Mouse (Mus musculus) liver, adult 2 months (tissue): ENCODE measurements around the gene D6Wsu163e. TPM values are rescaled to one million over a fixed set of nuclear protein-coding genes. Genes with fewer than 3 reads are reported as not detected.

Source experiments
- DNase-seq: peaks from one replicate; pipeline ENCODE4 v3.0.0-alpha.2; 2011; ENCODE audit warnings: low read depth, low spot score; ENCODE audit errors: extremely low read depth
- H3K27ac ChIP-seq: fragments of 200-500 bp; replicated peaks from 2 replicates; pipeline ENCODE4 v1.5.1; 2012; ENCODE audit warnings: low read depth, mild to moderate bottlenecking, control low read depth, inconsistent platforms, low read length; ENCODE audit not compliant: insufficient read depth
- H3K27me3 ChIP-seq: fragments of 200-500 bp; 2 replicates; pipeline ENCODE4 v1.6.1; 2012; ENCODE audit warnings: mild to moderate bottlenecking, moderate library complexity, low read length, inconsistent platforms; ENCODE audit not compliant: control insufficient read depth, insufficient read depth
- H3K36me3 ChIP-seq: fragments of 200-500 bp; 2 replicates; pipeline ENCODE4 v1.6.1; 2012; ENCODE audit warnings: low read length, inconsistent platforms; ENCODE audit not compliant: control insufficient read depth, insufficient read depth
- H3K4me1 ChIP-seq: fragments of 200-500 bp; 2 replicates; pipeline ENCODE4 v1.6.1; 2011; ENCODE audit warnings: low read length; ENCODE audit not compliant: control insufficient read depth, insufficient read depth
- H3K4me3 ChIP-seq: fragments of 200-500 bp; 2 replicates; pipeline ENCODE4 v1.5.1; 2011; ENCODE audit warnings: low read depth, mild to moderate bottlenecking, control low read depth, low read length, moderate library complexity; ENCODE audit not compliant: insufficient read depth
- H3K79me2 ChIP-seq: fragments of 200-500 bp; 2 replicates; pipeline ENCODE4 v1.6.1; 2012; ENCODE audit warnings: inconsistent platforms, mild to moderate bottlenecking, low read length, moderate library complexity; ENCODE audit not compliant: control insufficient read depth, insufficient read depth
- H3K9ac ChIP-seq: fragments of 200-500 bp; 2 replicates; pipeline ENCODE4 v1.6.1; 2012; ENCODE audit warnings: low read depth, mild to moderate bottlenecking, control low read depth, inconsistent platforms, low read length
- CTCF ChIP-seq: fragments of 200-500 bp; IDR thresholded peaks from 2 replicates; pipeline ENCODE4 v1.5.1; 2011; ENCODE audit warnings: low read depth, low read length, control low read depth
- POLR2A ChIP-seq: fragments of 200-500 bp; IDR thresholded peaks from 2 replicates; pipeline ENCODE4 v1.6.1; 2011; ENCODE audit warnings: low read length, control low read depth; ENCODE audit not compliant: insufficient read depth; ENCODE audit errors: extremely low read depth
- WGBS: fragments of 180-500 bp; shearing (Covaris S2); methylation state at CpG from one replicate; pipeline ENCODE4 v1.1.7; 2018; 5-methylcytosine and 5-hydroxymethylcytosine counted together
- polyA plus RNA-seq: library from polyadenylated mRNA; depleted of rRNA; stranded (reverse); fragments of >200 nt; gene quantifications from 2 replicates; pipeline ENCODE4 v1.2.3, GENCODE M21; 2012
- total RNA-seq: library from RNA; depleted of rRNA; stranded (reverse); fragments of >200 nt; gene quantifications from 2 replicates; pipeline ENCODE4 v1.2.3, GENCODE M21; 2014

D6Wsu163e gene
- total and polyA plus RNA-seq, 2 experiments, result 2.7 to 13.9 TPM

DNA sequence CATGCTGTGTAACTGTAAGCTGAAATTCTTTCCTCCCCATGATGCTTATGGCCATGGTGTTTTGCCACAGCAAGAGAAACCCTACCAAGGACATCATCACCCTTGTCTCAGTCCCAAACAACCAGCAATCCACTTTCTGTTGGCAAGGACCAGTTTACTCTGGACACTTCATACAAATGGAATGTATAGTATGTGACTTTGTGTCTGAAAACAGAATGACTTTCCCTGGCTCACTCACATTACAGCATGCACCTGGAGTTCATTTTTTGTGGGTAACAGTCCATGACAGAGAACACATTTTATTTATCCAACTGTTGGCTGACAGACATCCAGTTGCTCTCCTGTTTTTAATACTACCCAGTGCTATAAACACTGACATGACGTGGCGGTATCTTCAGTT lies 6.9 kb upstream of the D6Wsu163e start:
- H3K27ac ChIP-seq, result no peak overlapping the region
- WGBS, result 92% methylated on average over 2 of the region's 2 CpGs
- DNase-seq, result no peak
- no peaks in the 10 kb centered on the region for H3K36me3 ChIP-seq
- H3K4me3 ChIP-seq, result no peak overlapping the region
- TF ChIP-seq POLR2A (no peak), CTCF (no peak)
- no peaks in the 10 kb centered on the region for H3K27me3 ChIP-seq
- no peaks in the 10 kb centered on the region for H3K4me1 ChIP-seq
- H3K79me2 ChIP-seq, result no peaks in the 10 kb centered on the region
- no peak overlapping the region for H3K9ac ChIP-seq

DNA sequence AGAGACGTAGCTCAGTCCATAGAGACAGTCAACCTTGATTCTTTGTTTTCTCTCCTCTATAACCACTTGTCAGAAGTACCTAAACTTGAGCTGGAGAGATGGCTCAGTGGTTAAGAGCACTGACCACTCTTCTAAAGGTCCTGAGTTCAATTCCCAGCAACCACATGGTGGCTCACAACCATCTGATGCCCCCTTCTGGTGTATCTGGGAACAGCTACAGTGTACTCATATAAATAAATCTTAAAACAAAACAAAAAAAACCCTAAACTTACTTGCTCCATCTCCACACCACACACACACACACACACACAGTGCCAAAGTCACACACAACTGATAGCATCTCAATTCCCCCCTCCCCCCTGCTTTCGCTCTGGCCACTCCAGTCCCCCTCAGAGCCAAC lies 1.7 kb upstream of the D6Wsu163e start:
- peaks cover 3% of the 10 kb centered on the region; the same call in 1 of the 2 replicates for H3K36me3 ChIP-seq
- H3K4me3 ChIP-seq, result no peak overlapping the region
- no peak overlapping the region for H3K9ac ChIP-seq
- no peak overlapping the region for H3K27ac ChIP-seq
- DNase-seq, result no peak
- TF ChIP-seq CTCF, result no peak
- H3K79me2 ChIP-seq, result no peaks in the 10 kb centered on the region
- H3K27me3 ChIP-seq, result no peaks in the 10 kb centered on the region
- peaks cover 8% of the 10 kb centered on the region; the same call in 1 of the 2 replicates for H3K4me1 ChIP-seq
- 81% methylated on average over 2 of the region's 2 CpGs for WGBS

GRCm38 (mm10) chr6:126938853-126939486 lies 792 bp upstream of the D6Wsu163e start:
- no peaks in the 10 kb centered on the region for H3K79me2 ChIP-seq
- under 1% methylated on average over 31 of the region's 31 CpGs for WGBS
- peak overlapping the region; percentile 59 for H3K9ac ChIP-seq
- H3K4me3 ChIP-seq, result peak overlapping the region; percentile 88
- peaks cover 5% of the 10 kb centered on the region; the same call in 1 of the 2 replicates for H3K36me3 ChIP-seq
- H3K27me3 ChIP-seq, result no peaks in the 10 kb centered on the region
- no peak for TF ChIP-seq CTCF
- TF ChIP-seq POLR2A, result no peak
- DNase-seq, result no peak
- no peak overlapping the region for H3K27ac ChIP-seq
- peaks cover 8% of the 10 kb centered on the region; the same call in 1 of the 2 replicates for H3K4me1 ChIP-seq

- no peaks in the 10 kb centered on the region for H3K79me2 ChIP-seq
- H3K36me3 ChIP-seq, result peaks cover 15% of the 10 kb centered on the region; the same call in 1 of the 2 replicates
- peak; percentile 33 for DNase-seq
- no peak overlapping the region for H3K27ac ChIP-seq
- TF ChIP-seq CTCF (no peak), POLR2A (no peak)
- H3K4me1 ChIP-seq, result peaks cover 8% of the 10 kb centered on the region; the same call in 1 of the 2 replicates
- WGBS, result 5% methylated on average over 5 of the region's 5 CpGs
- no peak overlapping the region; the same call in 1 of the 2 replicates for H3K4me3 ChIP-seq
- no peaks in the 10 kb centered on the region for H3K27me3 ChIP-seq
- no peak overlapping the region for H3K9ac ChIP-seq
Measured at GRCm38 (mm10) chr6:126940451-126940850, 689 bp downstream of the D6Wsu163e start.

GRCm38 (mm10) chr6:126948336-126948735 lies 8.6 kb downstream of the D6Wsu163e start:
- DNase-seq, result peak; percentile 6
- WGBS, result 94% methylated on average over 4 of the region's 4 CpGs
- H3K9ac ChIP-seq, result no peak overlapping the region

DNA sequence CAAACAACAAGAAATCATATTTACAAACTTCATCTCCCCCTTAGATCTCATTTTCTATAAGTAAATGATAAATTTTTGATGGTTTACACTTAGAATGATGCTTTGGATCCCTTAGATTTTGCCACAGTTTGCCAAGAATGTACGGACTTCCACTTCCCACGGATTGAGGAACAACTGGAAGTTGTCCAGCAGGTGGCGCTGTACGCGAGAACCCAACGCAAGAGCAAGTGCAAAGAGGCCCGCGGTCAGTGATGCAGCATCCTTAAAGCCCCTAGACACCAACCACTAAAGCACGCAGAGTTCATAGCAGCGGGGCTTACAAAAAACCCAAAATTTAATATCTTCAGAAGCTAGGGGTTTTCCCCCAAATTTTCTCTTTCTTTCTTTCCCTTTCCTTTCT lies 16.0 kb downstream of the D6Wsu163e start:
- H3K27ac ChIP-seq, result no peak overlapping the region
- TF ChIP-seq POLR2A (no peak), CTCF (peak; percentile 89)

More at GRCm38 (mm10) chr6:126948336-126948735, 8.6 kb downstream of the D6Wsu163e start:
- H3K4me3 ChIP-seq, result no peak overlapping the region
- peaks cover 36% of the 10 kb centered on the region; the same call in 1 of the 2 replicates for H3K36me3 ChIP-seq
- TF ChIP-seq CTCF, result peak; percentile 43; the same call in 1 of the 2 replicates
- TF ChIP-seq POLR2A, result no peak
- H3K27ac ChIP-seq, result no peak overlapping the region
- H3K4me1 ChIP-seq, result no peaks in the 10 kb centered on the region
- H3K27me3 ChIP-seq, result no peaks in the 10 kb centered on the region
- H3K79me2 ChIP-seq, result no peaks in the 10 kb centered on the region

More for the DNA sequence above, 16.0 kb downstream of the D6Wsu163e start:
- peaks cover 23% of the 10 kb centered on the region for H3K36me3 ChIP-seq
- H3K4me3 ChIP-seq, result no peak overlapping the region
- DNase-seq, result peak; percentile 38
- WGBS, result 13% methylated on average over 10 of the region's 10 CpGs
- no peaks in the 10 kb centered on the region for H3K4me1 ChIP-seq
- H3K79me2 ChIP-seq, result no peaks in the 10 kb centered on the region
- H3K9ac ChIP-seq, result no peak overlapping the region
- no peaks in the 10 kb centered on the region for H3K27me3 ChIP-seq
